Comparison of ENCODE assay signal across 8 mouse cellular contexts in the genomic region with DNA sequence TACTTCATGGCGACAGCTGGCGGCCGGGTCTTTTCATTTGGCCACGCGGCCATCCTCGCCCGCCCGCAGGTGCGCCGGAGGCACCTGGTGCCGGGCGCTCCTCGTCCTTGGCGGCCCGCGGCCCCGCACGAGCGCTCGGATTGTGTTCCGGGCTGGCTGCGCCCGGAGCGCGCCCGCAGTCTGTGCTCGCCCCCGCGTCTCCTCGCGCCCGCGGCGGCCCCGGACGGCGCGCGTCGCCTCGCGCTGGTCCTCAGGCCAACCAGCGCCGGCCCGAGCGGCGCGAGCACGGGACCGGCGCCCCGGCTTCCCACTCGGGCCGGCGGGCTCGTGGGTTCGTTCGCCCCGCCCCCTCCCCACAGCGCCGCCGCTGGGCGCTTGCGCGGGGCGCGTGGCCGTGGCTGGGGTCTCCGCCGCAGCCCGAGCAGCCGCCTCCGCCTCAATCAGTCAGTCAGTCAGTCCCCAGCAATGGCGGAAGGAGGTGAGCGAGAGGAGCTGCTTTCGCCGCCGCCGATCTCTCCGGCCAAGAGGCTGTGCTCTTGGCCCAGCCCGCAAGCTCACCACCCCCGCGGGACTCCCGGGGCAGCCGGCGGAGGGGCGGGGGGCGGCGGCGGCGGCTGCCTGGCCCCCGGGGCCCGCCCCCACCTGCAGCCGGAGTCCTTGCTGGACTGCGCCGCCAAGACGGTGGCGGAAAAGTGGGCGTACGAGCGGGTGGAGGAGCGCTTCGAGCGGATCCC. TPM values are rescaled to one million over a fixed set of nuclear protein-coding genes. Genes with fewer than 3 reads are reported as not detected.
DNase-seq lines count a peak whose midpoint lies in the region; ATAC-seq and TF ChIP-seq lines count a peak whose summit lies in the region.

Gene Zswim5 (plus strand): TSS at position 382 of the 734 bp plus-strand sequence.

- peaks cover 20% of the 10 kb centered on the region for H3K4me1 ChIP-seq in embryonic facial prominence, embryonic 10.5 days
- peaks cover 16% of the 10 kb centered on the region for H3K4me1 ChIP-seq in limb, embryonic 10.5 days
- H3K4me1 ChIP-seq in midbrain, embryonic 11.5 days (ENCODE audit: control insufficient read depth, insufficient read depth, low read length) = no peaks in the 10 kb centered on the region; the same call in 1 of the 2 replicates
- no peaks in the 10 kb centered on the region for H3K4me1 ChIP-seq in small intestine, adult 2 months (ENCODE audit: control insufficient read depth, insufficient read depth, insufficient read length, low read length)

- peak within 1 kb of the TSS; percentile 97 for H3K9ac ChIP-seq in midbrain, embryonic 11.5 days (ENCODE audit: low read length)

- under 1% methylated on average over 104 of the region's 104 CpGs for WGBS in embryonic facial prominence, embryonic 10.5 days
- under 1% methylated on average over 104 of the region's 104 CpGs for WGBS in limb, embryonic 10.5 days
- WGBS in midbrain, embryonic 11.5 days = under 1% methylated on average over 100 of the region's 104 CpGs
- under 1% methylated on average over 104 of the region's 104 CpGs for WGBS in small intestine, adult 2 months

- H3K9me3 ChIP-seq in embryonic facial prominence, embryonic 10.5 days = no peaks in the 10 kb centered on the region
- no peaks in the 10 kb centered on the region for H3K9me3 ChIP-seq in limb, embryonic 10.5 days (replicated peaks)
- H3K9me3 ChIP-seq in midbrain, embryonic 11.5 days (ENCODE audit: control insufficient read depth, low read length) = no peaks in the 10 kb centered on the region

- H3K36me3 ChIP-seq in embryonic facial prominence, embryonic 10.5 days (replicated peaks) = no peaks in the 10 kb centered on the region
- H3K36me3 ChIP-seq in limb, embryonic 10.5 days = no peaks in the 10 kb centered on the region
- H3K36me3 ChIP-seq in midbrain, embryonic 11.5 days (ENCODE audit: control insufficient read depth, insufficient read depth, low read length) = no peaks in the 10 kb centered on the region
- H3K36me3 ChIP-seq in small intestine, adult 2 months (ENCODE audit: control insufficient read depth, insufficient read depth, low read length) = no peaks in the 10 kb centered on the region

- no peak for TF ChIP-seq CTCF in small intestine, adult 2 months (IDR thresholded peaks at IDR 0.05; ENCODE audit: extremely low read depth, insufficient read length, insufficient replicate concordance, low read depth, low read length)

- H3K27me3 ChIP-seq in embryonic facial prominence, embryonic 10.5 days (replicated peaks; ENCODE audit: low read depth, poor library complexity, severe bottlenecking) = peaks cover 27% of the 10 kb centered on the region
- peaks cover 48% of the 10 kb centered on the region for H3K27me3 ChIP-seq in limb, embryonic 10.5 days (ENCODE audit: low read depth, poor library complexity, severe bottlenecking)
- H3K27me3 ChIP-seq in midbrain, embryonic 11.5 days (ENCODE audit: control insufficient read depth, insufficient read depth, low read length) = no peaks in the 10 kb centered on the region
- H3K27me3 ChIP-seq in small intestine, adult 2 months (ENCODE audit: control insufficient read depth, insufficient read depth, low read length) = no peaks in the 10 kb centered on the region

- TF ChIP-seq POLR2A in small intestine, adult 2 months (IDR thresholded peaks at IDR 0.05; ENCODE audit: low read depth, low read length) = peak; percentile 36; the same call in 1 of the 2 replicates

- peak within 1 kb of the TSS; percentile 81 for H3K4me3 ChIP-seq in embryonic facial prominence, embryonic 10.5 days
- peak within 1 kb of the TSS; percentile 84 for H3K4me3 ChIP-seq in limb, embryonic 10.5 days
- H3K4me3 ChIP-seq in midbrain, embryonic 11.5 days (ENCODE audit: low read depth, low read length) = peak within 1 kb of the TSS; percentile 92
- H3K4me3 ChIP-seq in small intestine, adult 2 months (ENCODE audit: low read depth, low read length) = peak within 1 kb of the TSS; percentile 72

- peak; percentile 92 for ATAC-seq in midbrain, embryonic 11.5 days (ENCODE audit: low FRiP score)

- peak within 1 kb of the TSS; percentile 71 for H3K4me2 ChIP-seq in midbrain, embryonic 11.5 days

- H3K27ac ChIP-seq in embryonic facial prominence, embryonic 10.5 days (replicated peaks) = peak within 1 kb of the TSS; percentile 90
- H3K27ac ChIP-seq in limb, embryonic 10.5 days = peak within 1 kb of the TSS; percentile 86
- peak within 1 kb of the TSS; percentile 98 for H3K27ac ChIP-seq in midbrain, embryonic 11.5 days (ENCODE audit: low read depth, low read length)
- H3K27ac ChIP-seq in small intestine, adult 2 months (ENCODE audit: insufficient read depth, low read depth, low read length) = peak within 1 kb of the TSS; percentile 59

- DNase-seq in urinary bladder, adult 18-20 months (ENCODE audit: low spot score in 2 of 2) = peak; percentile 42 to 74
- no peak for DNase-seq in urinary bladder, postnatal 10 days (ENCODE audit: low spot score)
- peak; percentile 84 for DNase-seq in embryonic facial prominence, embryonic 10.5 days (ENCODE audit: low spot score)
- DNase-seq in heart, adult 18-20 months = peak; percentile 65 to 73
- peak; percentile 82 for DNase-seq in kidney, adult 18-20 months
- peak; percentile 82 for DNase-seq in limb, embryonic 10.5 days (ENCODE audit: low spot score)
- DNase-seq in midbrain, embryonic 11.5 days (ENCODE audit: low spot score, missing footprints) = peak; percentile 98

RNA-seq across cellular contexts. Expression of gene Zswim5, which starts in this region (rescaled TPM):
- polyA plus RNA-seq in embryonic facial prominence, embryonic 10.5 days (2016; fragmentation: Nextera tagmentation; extraction: Ambion mirVana) = 2.7 and 3.0 TPM in 2 replicates
- total RNA-seq in heart, adult 18-20 months (2021) = 1 to 10 TPM in 1 of 2 experiments, under 1 TPM in 1; 0.98 to 1.0 TPM
- polyA plus RNA-seq in limb, embryonic 10.5 days (2016; fragmentation: Nextera tagmentation; extraction: Ambion mirVana) = 0.59 and 0.68 TPM in 2 replicates
- 8.7 and 10.1 TPM in 2 replicates for polyA plus RNA-seq in midbrain, embryonic 11.5 days (2014; fragmentation: Nextera tagmentation; extraction: Ambion mirVana)
- polyA plus RNA-seq in small intestine, adult 2 months (2012; rRNA removed) = 8.1 and 14.7 TPM in 2 replicates

Comparison
In these comparisons a context has a peak if more than half of its experiments do, and no peak if none do; other contexts are left out.
1. Peak in DNase-seq, H3K4me3 ChIP-seq and H3K27ac ChIP-seq in limb, embryonic 10.5 days; RNA of the gene not detected or under 1 TPM.